Mouse (Mus musculus) ovary, postnatal 10 days (tissue): Measurements from ENCODE around the gene Wipi1.
"Not testable (repeated sequence)": the region's sequence is repeated elsewhere in the genome, so short reads cannot be mapped to it uniquely, and the experiment has no call there.

Source experiments
- DNase-seq: peaks from one replicate; pipeline ENCODE4 v3.0.0; 2022; ENCODE audit warnings: low spot score

The Wipi1 gene

DNA sequence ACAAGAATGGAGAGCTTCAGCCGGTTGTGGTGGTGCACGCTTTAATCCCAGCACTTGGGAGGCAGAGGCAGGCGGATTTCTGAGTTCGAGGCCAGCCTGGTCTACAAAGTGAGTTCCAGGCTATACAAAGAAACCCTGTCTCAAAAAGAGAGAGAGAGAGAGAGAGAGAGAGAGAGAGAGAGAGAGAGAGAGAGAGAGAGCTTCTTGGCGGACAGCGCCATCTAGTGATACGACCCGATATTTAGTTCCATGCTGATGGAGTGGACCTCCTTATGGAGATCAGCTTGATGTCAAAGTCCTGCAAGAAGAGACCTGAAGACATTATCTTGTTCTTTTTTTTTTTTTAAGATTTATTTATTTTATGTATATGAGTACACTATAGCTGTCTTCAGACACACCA is 7.3 kb upstream of the Wipi1 start:
- not testable (repeated sequence) for DNase-seq

DNA sequence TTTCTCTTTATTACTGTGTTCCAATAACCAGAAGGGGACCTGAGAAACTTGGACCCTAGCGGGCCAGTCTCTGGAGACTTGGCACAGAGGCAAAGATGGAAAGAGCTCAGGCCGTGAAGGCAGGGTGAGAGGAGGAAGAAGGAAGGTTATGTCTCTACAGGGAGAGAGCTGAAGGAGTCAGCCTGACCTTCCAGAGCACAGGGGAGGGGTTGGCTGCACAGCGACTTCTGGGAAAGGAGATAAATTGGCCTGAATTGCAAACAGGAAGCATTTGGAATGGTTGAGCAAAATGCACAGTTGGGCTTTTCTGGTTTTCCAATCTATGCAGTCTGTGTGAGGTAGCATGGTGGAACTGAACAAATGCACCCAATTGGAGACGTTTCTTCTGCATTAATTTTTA is 5.0 kb upstream of the Wipi1 start:
- DNase-seq: no peak

DNA sequence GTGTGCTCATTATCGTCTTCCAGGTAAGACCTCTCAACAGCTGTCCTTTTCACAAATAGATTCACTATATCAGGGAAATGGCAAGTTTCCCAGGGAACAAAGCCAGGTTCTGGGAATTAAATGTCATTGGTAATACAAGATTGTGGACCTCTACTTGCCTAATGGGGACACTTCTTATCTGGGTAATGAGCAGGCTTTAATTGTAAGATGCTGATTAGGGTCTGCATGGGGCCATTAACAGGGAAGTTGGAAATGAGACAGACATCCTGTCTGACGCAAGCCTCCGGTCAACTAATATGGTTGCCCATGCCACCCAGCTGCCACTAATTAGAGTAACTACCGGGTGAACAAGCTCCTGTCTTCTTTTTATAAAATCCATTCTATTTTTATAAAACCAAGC is 4.6 kb upstream of the Wipi1 start:
- DNase-seq: no peak

DNA sequence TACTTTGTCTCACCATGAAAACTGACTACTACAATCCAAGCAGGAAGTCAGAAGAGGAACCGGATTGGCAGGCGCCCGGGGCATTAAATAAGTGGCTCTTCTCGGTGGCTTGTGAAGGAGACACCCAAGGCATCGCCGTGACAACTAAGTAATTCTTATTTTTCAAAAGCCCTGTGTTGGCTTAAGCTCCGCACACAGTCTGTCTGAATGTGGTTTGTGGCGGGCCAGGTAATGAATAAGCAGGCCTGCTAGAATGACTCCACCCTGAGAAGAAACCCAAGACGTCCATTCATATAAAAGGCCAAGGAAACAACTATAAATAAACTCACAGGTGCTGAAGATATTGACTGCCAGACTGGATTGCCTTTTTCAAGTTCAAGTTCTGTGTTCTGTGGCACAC is 3.5 kb upstream of the Wipi1 start:
- no peak for DNase-seq

DNA sequence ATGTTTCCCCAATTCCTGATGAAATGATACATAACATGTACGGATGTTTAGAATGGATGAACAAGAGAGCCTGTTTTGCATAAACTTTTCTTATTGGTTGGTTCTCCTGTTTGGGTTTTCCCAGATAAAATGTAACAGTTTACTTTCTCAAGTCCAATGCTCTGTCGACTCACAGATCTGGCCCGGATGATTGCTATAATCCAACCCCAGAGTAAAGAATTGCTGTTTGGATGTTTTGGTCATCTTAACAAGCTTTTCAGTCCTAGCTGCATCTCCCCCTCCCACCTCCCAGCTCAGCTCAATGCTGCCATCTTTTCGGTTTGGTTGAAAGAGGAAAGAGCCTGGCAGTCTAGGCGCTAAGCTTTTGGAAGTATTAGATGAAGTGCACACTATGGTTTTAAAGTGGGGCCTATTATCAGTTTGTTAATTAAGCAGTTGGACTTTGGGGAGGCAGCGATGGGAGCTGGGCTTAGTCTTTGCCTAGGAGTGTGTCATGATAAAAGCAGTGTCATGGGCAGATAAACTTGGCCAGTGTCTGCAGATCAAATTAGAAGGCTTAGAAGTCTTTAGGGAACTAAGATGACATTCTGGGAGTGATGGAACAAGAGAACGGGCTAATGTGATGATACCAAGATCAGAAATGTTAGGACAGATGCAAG is 1.2 kb upstream of the Wipi1 start:
- no peak for DNase-seq

DNA sequence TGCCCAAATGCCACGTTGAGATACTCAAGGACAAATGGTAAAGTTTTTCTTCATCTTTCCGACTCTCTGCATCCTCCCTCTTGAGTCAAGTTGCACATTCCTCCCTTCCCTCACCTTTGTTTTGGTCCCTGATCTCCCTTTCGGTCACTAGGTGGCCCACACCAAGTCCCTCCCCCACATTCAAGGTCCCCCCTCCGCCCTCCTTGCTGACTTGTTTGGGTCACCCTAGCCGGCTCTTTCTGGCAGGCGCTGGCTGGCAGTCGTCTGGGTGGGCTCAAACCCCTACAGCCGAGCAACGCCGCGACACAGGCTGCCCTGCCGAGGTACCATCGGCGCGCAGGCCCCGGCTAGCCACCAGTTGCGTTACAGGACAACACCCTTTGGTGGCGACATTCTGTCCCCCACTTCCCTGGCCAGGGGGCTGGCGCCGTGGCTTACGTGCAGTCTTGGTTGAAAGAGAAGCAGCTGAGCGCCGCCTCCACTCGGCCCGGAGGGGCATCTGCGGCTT is 918 bp downstream of the Wipi1 start:
- DNase-seq: no peak

DNA sequence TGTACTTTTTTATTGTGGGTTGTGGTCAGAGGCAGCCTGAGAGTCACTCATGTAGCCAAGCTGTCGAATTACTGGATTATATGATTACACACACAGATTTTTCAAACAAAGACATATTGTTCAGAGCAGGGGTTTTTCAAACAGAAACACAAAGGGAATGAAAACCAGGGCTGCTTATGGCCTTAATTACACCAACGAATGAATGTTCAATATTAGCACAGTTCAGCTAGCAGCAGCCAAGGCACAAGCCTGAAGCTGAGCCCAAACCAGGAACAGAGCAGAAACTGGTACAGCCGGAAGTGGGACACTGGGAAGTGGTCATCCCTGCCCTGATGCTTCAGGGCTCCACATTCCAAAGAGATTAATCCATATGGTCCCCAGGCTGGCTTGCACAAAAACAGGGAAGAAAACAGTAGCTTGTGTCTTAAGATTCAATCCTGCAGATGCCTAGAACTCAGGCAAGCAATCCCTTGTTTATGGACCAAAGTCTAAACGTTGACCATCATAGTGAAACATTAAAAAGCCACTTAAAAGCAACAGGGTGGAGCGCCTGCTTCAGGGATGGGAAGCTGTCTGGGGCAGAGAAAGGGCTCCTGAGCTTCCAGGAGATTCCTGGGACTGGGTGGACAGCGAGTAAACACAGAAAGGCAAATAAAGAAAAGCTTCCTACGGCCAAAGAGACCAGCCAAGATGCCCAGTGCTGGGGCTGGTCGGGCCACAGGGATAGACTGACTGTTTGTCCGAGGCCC is 1.5 kb downstream of the Wipi1 start:
- DNase-seq: no peak

DNA sequence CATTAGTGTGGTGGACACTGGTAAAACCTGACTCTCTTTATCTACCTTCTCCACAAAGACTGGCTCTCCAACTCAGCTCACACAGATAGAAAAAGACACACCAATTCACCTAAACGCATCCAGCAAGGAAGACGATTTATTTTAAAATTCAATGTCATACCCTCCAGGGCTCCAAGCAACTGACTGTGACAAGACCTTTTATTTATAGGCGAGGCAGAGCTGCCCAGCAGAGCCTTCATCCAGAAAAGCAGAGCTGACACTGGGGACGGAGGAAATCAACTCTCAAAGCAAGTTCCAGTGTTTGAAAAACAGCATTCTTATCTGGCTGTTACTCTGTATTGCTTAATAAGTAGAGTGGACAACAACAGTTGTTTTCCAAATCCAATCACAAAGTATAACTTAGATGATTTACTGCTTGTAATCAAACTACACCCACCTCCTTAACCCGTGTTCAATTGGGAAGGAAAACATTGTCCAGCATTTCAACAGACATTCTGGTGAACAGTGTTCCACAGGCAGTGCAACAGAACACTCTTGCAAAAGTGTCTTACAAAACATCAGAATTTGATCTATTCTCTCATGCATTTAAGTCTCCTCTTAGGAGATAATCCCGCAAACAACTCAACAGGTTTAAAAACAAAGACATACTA is 2.7 kb downstream of the Wipi1 start:
- DNase-seq: no peak

DNA sequence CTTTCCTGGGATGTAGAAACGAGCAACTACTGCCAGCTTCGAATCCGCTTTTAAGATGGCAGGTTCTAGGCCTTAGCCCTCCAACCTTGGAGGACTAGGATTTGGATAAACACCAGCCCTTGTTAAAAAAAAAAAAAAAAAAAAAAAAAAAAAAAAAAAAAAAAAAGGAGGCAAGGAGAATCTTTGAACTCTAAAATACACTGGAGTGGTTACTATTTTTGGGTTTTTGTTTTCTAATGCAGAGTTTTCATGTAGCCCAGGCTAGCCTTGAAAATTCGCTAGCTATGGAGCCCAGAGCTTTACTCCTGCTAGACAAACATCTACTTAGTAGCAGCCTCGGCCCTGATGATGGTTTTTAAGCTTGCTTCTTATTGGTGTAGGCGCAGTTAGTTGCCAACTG is 4.2 kb downstream of the Wipi1 start:
- DNase-seq: no peak

DNA sequence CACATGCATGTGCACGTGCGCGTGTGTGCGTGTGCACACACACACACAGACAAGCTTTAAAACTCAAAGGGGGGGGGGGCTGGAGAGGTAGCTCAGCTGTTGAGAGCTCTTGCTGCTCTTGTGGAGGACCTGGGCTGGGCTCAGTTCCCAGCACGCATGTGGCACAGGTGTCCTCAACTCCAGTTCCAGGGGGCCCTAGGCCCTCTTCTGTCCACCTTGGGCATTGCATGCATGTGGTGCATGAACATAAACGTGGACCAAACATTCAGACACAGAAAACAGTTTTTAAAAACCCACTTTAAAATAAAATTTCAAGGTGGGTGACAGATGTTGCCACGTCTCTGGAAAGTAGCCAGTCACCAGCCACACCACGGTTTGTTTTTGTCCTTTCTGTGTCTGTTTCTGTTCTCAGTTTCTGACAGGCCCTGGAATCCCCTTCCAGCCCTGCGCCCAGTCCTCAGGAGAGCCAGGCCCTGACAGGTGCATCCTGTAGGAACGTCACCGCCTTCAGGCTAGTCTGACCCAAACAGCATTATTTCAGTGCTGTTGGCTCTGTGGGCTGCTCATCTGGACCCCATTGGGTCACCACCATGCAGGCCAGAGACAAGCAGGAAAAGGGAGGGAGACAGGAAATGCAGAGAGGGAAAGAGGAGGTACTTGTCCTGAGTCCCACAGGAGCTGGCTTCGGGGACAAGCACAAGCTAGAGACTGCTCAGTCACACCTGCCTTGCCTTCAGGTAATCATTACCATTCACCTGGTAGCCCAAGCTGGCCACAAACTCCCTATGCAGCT is 12.8 kb downstream of the Wipi1 start:
- DNase-seq: no peak

DNA sequence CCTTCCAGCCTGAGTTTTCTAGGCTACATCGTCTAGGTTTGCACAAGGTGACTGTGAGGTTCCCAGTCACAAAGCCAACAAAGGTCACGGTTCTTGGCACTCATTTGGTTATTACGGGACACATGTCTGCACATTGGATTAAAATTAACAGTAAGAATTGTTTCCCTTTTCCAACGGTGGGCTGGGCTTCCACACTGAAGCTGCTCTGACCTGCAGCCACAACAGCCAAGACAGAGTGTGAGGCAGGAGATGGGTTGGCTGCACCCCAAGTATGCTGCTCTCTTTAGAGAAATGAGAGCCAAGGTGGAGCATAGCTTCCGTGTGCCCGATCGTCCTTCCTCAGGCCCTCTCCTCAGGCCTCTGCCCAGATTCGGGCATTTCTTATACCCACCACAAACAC is 17.0 kb downstream of the Wipi1 start:
- DNase-seq: no peak

DNA sequence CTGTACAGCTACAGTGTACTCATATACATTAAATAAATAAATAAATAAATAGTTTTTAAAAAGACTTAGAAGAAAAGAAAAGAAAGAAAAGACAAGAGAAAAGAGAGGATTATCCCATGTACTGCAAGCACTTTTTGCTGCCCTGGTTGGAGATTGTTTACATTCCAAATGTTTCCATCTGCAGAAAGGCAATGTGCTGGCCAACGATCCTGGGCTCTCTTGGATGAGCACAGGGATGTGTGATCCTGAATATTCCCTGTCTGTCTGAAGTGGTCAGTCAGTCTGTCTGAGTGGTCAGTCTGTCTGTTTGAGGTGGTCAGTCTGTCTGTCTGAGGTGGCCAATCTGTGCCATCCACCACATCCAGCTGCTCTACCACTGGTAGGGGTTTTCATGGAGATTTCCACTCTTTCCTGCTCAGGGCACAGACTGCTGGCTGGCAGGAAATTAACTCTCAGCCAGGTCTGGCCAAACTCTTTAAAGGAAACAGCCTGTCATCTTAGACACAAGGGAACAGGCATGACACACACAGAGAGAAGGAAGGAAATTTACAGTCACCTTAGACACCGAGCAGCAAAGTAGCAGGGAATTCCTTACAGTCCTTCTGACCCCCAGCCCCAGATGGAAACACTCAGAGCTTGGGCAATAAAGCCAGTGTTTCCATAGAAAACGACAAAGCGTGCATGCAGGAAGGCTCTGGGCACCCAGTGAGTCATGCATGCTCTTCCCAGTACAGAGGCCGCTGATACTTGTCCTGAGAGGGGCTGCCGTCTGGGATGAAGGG is 18.4 kb downstream of the Wipi1 start:
- no peak for DNase-seq

DNA sequence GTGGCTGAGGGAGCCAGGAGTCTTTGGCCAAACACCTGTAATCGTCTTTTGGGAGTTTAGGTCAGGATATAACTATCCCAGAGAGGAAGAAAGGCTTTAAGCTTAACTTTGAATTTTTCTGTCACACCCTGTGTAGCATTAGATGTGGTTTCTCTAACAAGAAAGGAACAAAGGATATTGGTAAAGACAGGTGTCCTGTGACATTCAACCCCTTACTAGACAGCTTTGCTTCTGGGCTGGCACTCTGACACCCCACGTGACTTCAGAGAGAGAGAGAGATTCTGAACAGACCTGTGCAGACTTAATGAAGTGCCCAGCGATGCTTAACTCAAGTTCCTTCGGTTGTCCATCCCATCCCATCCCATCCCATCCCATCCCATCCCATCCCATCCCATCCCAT is 20.3 kb downstream of the Wipi1 start:
- DNase-seq: no peak

DNA sequence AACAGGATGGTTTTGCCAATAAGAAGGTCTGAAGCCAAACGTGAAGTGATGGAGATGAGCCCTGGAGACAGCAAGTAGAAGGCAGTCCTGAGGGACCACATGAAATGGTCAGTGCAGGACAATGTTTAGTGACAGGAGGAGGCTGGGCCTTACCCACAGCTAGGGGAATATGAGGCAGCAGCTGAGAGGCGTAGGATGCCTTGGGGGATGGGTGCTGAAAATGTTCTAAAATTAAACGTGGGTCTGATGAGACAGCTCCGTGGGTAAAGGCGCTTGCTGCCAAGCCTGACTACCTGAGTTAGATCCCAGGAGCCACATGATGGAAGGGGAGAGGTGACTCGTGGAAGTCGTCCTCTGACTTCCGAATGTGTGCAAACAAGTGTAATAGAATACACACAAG is 21.8 kb downstream of the Wipi1 start:
- no peak for DNase-seq

DNA sequence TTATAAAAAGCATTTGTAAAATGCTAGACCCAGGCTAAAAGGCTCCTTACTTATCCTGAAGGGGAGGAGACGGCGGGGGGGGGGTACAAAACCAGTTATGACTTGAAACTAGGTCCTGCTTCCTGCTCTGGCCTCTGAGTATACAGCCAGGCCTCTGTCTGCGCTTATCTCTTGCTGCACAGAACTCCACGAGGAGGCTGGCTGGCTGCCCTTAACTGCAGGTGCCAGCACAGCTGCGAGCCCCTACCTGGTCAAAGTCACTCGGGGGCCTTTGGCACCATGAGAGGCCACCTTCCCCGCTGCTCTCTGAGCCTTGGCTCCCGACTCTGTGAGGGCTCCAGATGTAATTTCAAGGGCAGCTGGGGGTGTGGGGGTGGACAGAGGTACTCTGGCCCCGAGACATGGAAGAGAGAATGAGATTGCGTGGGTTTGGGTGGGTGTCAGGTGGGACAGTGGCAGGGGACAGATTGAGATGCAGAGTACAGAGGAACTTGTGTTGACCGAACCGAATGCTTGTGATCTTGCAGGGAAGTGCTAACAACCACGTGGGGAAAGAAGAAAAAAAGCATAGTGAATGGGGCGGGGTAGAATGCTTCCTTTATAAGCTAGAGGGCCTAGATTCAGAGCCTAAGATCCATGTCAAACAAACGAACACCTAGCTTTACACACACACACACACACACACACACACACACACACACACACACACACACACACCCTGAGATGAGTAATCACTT is 24.0 kb downstream of the Wipi1 start:
- DNase-seq: no peak

DNA sequence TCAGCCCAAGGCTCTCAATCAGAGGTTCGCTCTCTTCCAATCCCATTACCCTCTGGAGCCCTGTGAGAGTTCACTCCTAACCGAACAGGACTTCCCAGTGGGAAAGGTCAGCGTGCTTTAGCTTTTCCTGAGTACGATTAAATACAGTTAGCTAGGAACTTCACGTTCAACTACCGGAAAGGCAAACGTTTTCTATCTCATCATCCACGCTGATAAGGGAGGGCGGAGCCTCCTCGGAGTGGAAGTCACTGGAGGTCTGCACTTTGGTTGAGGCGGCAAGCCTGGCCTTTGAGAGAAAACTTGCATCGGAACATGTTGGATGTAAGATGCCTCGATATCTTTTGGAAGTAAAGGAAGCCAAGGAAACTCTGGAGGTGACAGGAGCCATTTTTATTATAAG is 24.7 kb downstream of the Wipi1 start:
- DNase-seq: no peak

DNA sequence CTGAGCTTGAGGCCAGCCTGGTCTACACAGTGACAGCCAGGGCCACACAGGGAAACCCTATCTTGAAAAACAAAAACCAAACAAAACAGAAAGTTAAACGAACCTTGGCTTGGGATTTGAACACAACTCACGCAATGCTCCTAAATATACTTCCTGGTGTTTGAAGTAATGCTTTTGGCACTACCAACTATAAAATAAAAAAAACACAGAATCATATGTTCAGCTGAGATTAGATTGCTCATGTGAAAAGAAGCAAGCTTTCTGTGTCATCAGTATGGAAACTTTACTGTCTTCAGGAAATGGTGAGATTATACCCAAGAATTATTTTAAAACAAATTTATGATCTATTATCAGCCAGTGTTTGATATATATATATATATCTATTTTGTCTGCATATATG is 25.3 kb downstream of the Wipi1 start:
- no peak for DNase-seq

DNA sequence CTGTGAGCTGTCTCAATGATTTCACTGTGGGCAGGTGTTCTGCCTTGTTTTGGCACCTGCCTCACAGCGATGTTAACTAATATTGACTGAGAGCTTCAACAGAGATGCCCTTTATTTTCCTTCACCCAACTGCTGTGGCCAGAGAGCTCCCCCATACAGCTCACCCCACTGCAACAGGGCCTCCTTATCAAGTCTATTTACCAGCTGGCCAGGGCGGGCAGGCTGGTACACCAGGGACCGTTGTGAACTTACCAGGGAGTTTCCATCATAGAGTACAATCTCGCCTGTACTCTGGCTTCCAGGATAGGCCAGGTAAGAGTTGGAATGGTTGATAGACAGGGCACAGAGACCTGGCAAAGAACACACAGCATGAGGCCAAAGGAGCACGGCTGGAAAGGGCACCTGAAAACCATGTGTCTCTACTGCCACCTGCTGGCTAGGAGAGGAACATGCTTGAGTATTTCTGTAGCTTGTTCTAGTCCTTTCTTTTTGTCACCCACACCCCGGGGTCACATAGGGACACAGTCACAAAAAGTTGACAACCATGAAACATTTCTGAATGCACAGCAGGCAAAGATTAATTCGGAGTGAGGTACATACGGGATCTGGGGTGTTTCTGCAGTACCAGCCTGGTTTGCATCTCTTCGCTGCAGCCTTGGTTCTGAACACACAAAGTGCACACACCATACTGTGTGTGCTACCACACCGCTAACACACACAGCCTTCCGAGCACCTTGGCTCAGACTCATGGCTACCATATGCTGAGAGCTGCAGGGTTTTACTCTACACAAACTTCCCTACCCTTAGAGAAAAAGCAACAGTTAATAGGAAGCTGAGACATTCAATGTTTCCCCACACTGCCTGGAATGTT is 26.7 kb downstream of the Wipi1 start:
- DNase-seq: peak; percentile 21

DNA sequence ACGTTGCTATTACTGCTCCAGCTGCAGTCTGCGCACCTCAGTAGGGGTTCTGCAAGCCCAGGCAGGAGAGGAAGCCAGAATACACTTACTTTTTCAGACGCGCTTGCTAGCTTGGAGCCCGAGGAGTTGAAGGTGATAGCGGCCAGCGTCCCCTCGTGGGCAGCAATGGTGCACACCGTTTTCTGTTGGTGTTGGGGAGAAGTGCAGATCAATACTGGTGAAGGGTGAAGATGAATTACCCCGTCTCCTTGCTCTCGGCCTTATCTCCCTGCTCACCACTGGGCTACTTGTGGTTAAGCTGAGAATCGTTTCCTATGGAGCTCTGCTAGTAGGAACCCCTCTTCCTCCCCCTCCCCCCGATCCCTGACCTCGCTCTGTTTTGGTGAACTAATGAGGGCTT is 27.8 kb downstream of the Wipi1 start:
- DNase-seq: no peak

DNA sequence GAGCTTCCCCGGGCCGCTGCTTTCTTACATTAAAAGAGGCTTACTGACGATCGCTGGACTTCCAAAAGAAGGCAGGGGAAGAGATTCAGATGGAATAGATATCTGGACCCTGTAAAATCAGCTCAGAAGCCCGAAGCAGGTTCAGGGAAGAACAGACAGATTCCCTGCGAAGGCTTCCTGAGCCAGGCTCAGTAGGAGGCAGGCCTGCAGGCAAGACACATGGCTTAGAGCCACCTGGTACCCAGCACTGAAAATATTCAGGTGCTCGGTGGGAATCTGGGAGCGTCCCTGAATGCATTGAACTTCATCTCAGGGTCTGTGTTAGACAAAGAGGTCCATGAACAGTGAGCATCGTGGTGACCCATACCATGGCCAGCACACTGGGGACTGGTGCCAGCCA is 31.8 kb downstream of the Wipi1 start:
- DNase-seq: no peak
